Mouse (Mus musculus): ENCODE measurements at regions not wholly inside any gene's neighbourhood (a gene's known extent, or its start where the extent isn't known, plus 50 kb on each side); places are given as distances from the start of the nearest gene placed in this dataset.

DNA sequence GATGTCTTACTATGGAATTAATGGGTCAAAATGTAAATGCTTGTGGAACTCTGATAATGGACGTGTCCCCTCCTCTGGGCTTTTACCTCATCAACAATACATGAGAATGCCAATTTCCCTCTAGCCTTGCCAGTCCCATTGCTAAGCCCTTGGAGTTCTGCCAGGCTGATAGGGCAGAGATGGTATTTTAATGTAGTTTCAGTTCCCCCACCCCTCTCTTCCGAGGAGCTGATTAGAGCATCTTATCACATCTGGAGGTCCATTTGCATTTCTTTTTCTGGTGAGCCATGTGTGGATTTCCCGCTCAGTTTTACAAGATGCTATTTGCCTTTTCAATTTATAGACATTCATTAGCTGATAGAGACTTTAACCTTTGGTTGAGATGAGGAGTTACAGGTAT lies 86.0 kb upstream of the Arid2 start:
- TF ChIP-seq CTCF (IDR thresholded peaks at IDR 0.05; ENCODE audit: control insufficient read depth, insufficient read depth, insufficient read length) = no peak
- no peak for TF ChIP-seq MAX (IDR thresholded peaks at IDR 0.05)
- TF ChIP-seq USF1 (IDR thresholded peaks at IDR 0.05; ENCODE audit: low read depth) = no peak
- no peak for TF ChIP-seq CEBPB (IDR thresholded peaks at IDR 0.05; ENCODE audit: low read depth)
- no peak for TF ChIP-seq MYOG (IDR thresholded peaks at IDR 0.05; ENCODE audit: control insufficient read depth, extremely low read depth, insufficient read length)
- no peak for TF ChIP-seq FOSL1 (IDR thresholded peaks at IDR 0.05; ENCODE audit: insufficient read depth, low read length, poor library complexity, severe bottlenecking)

All from C2C12 (cell line).